Mouse (Mus musculus) brain, embryonic 14.5 days (tissue): ENCODE measurements around the gene Dab2ip.

Experiments
- CTCF ChIP-seq: fragments of 200-500 bp; IDR thresholded peaks from 2 replicates; pipeline ENCODE4 v1.5.1; 2012; ENCODE audit warnings: inconsistent platforms, mild to moderate bottlenecking, moderate library complexity, borderline replicate concordance; ENCODE audit not compliant: insufficient read depth, insufficient read length; ENCODE audit errors: extremely low read depth
- POLR2A ChIP-seq: fragments of 200-500 bp; IDR thresholded peaks from 2 replicates; pipeline ENCODE4 v1.6.1; 2012; ENCODE audit warnings: mild to moderate bottlenecking, inconsistent platforms, borderline replicate concordance; ENCODE audit not compliant: poor library complexity, insufficient read depth, insufficient read length, severe bottlenecking; ENCODE audit errors: extremely low read depth

GRCm38 (mm10) chr2:35689881-35690280, 131.8 kb downstream of the Dab2ip start:
- TF ChIP-seq CTCF = no peak
- TF ChIP-seq POLR2A = no peak
